Mouse (Mus musculus): ENCODE results near the gene Sh3bp1. TPM values are rescaled to one million over a fixed set of nuclear protein-coding genes. Genes with fewer than 3 reads are reported as not detected.

The Sh3bp1 gene
- polyA plus RNA-seq, 1 experiment from 2014 or later: 37.0 TPM

DNA sequence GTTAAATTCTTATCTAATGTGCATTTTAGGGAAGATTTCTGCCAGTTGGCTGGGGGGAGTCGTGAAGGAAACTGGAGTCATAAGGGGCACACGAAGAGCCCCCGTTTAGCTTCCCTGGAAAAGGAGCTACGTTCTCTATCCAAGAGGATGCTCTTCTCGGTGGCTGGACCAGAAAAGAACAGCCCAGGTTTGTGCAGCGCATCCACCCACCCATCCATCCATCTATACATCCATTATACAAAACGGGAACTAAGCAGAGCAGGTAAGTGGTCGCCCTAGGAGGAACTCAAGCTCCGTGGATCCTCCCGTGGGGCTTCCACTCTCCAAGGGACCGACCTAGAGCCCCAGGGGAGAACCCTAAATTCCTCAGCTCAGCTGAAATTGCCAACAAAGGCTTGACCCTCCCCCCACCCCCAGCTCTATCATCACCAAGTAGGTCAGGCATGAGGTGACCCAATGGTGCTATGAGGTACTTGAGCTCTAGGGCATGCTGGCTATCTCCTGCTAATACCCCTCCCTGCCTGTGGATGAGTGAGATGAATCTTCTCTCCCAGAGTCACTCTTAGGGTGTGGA is 48.7 kb downstream of the Sh3bp1 start:
- Histone ChIP-seq H3K36me3 (peaks cover 24% of the 10 kb centered on the region), H3K4me1 (replicated peaks) (peaks cover 20% of the 10 kb centered on the region), H3K27me3 (no peaks in the 10 kb centered on the region), H3K4me3 (replicated peaks) (peak overlapping the region; percentile 55), H3K27ac (peak overlapping the region; percentile 75), H3K9me3 (no peaks in the 10 kb centered on the region), H3K9ac (replicated peaks) (peak overlapping the region; percentile 71), H3K4me2 (peak overlapping the region; percentile 73)
- 0 out of 2 replicates have a peak, but pooled peaks have one; percentile 4 for ATAC-seq (ENCODE audit: insufficient number of reproducible peaks, insufficient read depth, low FRiP score, low TSS enrichment, low read depth)
- 5% methylated on average over 11 of the region's 11 CpGs for WGBS

DNA sequence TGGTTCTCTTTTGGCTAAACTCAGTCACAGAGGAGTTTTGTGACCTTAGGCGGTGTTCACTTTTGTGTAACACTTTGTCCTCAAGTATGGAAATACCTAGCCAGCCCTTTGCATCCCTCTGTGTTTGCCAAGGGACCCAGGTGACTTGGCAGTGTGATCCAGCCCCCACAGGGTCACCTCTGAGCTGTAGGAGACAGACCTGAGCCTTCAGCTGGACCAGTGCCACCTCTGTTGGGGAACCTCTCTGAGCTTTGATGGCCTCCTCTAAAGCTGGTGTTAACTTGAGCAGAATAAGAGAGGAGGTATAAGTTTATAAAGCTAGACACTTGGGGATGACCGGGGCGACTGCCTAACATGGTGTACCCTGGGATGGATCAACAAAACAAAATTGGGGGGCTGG is 49.3 kb downstream of the Sh3bp1 start:
- no peaks in the 10 kb centered on the region for H3K27me3 ChIP-seq
- no peak for ATAC-seq (ENCODE audit: insufficient number of reproducible peaks, insufficient read depth, low FRiP score, low TSS enrichment, low read depth)
- H3K4me1 ChIP-seq (replicated peaks): peaks cover 20% of the 10 kb centered on the region
- no peak overlapping the region for H3K9ac ChIP-seq (replicated peaks)
- peak overlapping the region; percentile 73 for H3K4me2 ChIP-seq
- H3K4me3 ChIP-seq (replicated peaks): peak overlapping the region; percentile 55
- peaks cover 31% of the 10 kb centered on the region for H3K36me3 ChIP-seq
- WGBS: 95% methylated on average over 3 of the region's 3 CpGs
- no peak overlapping the region for H3K27ac ChIP-seq
- no peaks in the 10 kb centered on the region for H3K9me3 ChIP-seq

DNA sequence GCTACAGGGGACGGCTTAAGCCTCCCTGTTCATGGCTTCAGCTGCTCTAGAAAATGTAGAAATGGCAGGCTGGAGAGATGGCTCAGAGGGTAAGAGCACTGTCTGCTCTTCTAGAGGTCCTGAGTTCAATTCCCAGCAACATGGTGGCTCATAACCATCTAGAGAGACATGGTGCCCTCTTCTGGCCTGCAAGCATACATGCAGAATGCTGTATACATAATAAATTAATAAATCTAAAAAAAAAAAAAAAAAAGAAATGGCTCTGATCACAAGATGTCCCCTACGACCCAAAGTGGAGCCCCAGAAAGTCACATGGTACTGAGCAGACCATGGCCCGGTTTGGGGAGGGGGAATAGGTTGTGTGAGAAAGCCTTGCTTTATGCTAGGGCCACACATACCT is 56.1 kb downstream of the Sh3bp1 start:
- Histone ChIP-seq H3K9ac (replicated peaks) (no peak overlapping the region), H3K4me2 (no peak overlapping the region), H3K36me3 (peaks cover 65% of the 10 kb centered on the region), H3K27ac (no peak overlapping the region), H3K9me3 (no peaks in the 10 kb centered on the region), H3K4me1 (replicated peaks) (peaks cover 13% of the 10 kb centered on the region), H3K27me3 (no peaks in the 10 kb centered on the region), H3K4me3 (replicated peaks) (no peak overlapping the region)
- no peak for ATAC-seq (ENCODE audit: insufficient number of reproducible peaks, insufficient read depth, low FRiP score, low TSS enrichment, low read depth)
- 76% methylated on average over 3 of the region's 3 CpGs for WGBS

DNA sequence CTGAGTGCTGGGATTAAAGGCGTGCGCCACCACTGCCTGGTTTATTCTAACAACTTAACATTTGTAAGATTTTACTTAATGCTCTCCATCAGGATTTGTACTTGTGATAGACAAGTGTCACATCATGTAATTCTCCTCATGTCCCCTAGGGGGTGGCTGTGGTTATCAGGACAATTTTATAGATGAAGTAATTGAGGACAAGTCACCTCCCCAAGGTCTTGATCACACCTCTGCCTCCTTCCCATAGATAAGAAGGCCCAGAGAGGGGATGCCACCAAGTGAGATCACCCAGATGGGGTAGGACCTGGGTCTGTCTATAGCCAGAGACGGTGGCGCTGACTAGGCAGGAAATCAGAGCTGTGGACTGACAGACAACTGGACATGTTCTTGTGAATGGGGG is 56.8 kb downstream of the Sh3bp1 start:
- Histone ChIP-seq H3K9ac (replicated peaks) (no peak overlapping the region), H3K9me3 (no peaks in the 10 kb centered on the region), H3K4me2 (no peak overlapping the region), H3K27me3 (no peaks in the 10 kb centered on the region), H3K36me3 (peaks cover 65% of the 10 kb centered on the region), H3K27ac (no peak overlapping the region), H3K4me3 (replicated peaks) (no peak overlapping the region), H3K4me1 (replicated peaks) (peaks cover 13% of the 10 kb centered on the region)
- ATAC-seq (ENCODE audit: insufficient number of reproducible peaks, insufficient read depth, low FRiP score, low TSS enrichment, low read depth): no peak
- WGBS: 68% methylated on average over 4 of the region's 4 CpGs

DNA sequence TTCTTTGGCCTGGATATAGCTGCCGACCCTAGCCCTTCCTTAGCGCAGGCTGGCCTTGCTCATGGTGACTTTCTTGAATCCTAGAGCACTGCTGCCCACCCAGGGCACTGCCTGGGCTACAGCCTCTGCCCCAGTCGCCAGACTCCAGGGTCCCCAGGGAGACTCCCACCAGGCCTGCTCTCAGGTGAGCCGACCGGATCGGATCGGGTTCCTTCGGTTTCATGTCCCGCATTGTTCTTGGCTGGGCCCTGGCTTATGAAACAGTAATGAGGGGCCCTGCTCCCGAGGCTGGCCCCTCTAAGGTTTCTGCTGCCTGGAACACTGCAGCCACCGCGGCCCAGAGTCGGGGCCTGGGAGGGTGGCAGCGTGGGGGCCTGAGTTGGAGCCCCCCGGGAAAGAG is 57.5 kb downstream of the Sh3bp1 start:
- 43% methylated on average over 15 of the region's 15 CpGs for WGBS
- H3K27ac ChIP-seq: peak overlapping the region; percentile 74
- H3K27me3 ChIP-seq: no peaks in the 10 kb centered on the region
- no peak for ATAC-seq (ENCODE audit: insufficient number of reproducible peaks, insufficient read depth, low FRiP score, low TSS enrichment, low read depth)
- no peak overlapping the region for H3K4me3 ChIP-seq (replicated peaks)
- no peaks in the 10 kb centered on the region for H3K9me3 ChIP-seq
- H3K4me1 ChIP-seq (replicated peaks): peaks cover 13% of the 10 kb centered on the region
- H3K9ac ChIP-seq (replicated peaks): 0 out of 2 replicates have a peak overlapping the region, but pooled peaks have one; percentile 14
- peak overlapping the region; percentile 6; the same call in 1 of the 2 replicates for H3K4me2 ChIP-seq
- peaks cover 66% of the 10 kb centered on the region for H3K36me3 ChIP-seq

DNA sequence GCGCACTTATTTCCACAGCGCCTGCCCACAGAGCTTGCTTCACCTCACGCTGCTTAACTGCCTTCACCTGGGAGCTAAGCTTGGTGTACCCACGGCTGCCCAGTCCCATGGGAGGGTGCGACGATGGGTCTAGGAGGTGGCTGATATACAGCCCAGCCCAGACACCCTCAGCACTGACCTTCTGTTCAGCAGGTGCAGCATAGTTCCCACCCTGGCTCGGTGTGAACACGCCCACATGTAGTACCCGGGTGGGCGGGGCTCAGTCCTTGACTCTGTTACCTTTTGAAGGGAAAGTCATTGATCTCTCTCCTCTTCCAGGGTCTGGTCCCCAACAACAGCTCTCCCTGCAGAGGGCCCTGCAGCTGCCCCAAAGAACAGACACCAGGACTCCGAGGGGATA is 60.0 kb downstream of the Sh3bp1 start:
- no peaks in the 10 kb centered on the region for H3K27me3 ChIP-seq
- no peak overlapping the region for H3K27ac ChIP-seq
- no peak for ATAC-seq (ENCODE audit: insufficient number of reproducible peaks, insufficient read depth, low FRiP score, low TSS enrichment, low read depth)
- WGBS: 83% methylated on average over 11 of the region's 11 CpGs
- H3K4me1 ChIP-seq (replicated peaks): peaks cover 18% of the 10 kb centered on the region
- H3K9ac ChIP-seq (replicated peaks): no peak overlapping the region
- no peak overlapping the region for H3K4me3 ChIP-seq (replicated peaks)
- H3K4me2 ChIP-seq: no peak overlapping the region
- no peaks in the 10 kb centered on the region for H3K9me3 ChIP-seq
- H3K36me3 ChIP-seq: peaks cover 45% of the 10 kb centered on the region

DNA sequence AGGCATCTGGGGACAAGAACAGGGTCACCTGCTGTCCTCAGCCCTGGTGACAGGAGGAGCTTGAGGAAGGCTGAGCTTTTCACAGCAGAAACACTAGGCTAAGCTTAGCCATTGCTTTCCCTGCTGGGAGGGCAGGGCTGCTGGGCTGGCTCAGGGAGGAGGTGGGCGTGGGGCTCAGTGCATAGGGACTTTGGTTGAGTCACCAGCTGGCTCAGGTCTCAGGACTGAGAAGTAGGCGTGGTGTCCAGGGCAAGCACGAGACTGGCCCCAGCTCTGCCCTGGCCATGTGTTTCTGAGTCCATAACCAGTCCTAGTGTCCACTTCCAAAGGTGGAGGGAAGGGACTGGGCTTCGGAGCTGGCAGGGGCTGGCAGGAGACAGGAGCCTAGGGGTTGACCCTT is 60.5 kb downstream of the Sh3bp1 start:
- no peaks in the 10 kb centered on the region for H3K27me3 ChIP-seq
- H3K4me3 ChIP-seq (replicated peaks): no peak overlapping the region
- H3K4me1 ChIP-seq (replicated peaks): peaks cover 18% of the 10 kb centered on the region
- H3K9me3 ChIP-seq: no peaks in the 10 kb centered on the region
- ATAC-seq (ENCODE audit: insufficient number of reproducible peaks, insufficient read depth, low FRiP score, low TSS enrichment, low read depth): no peak
- H3K4me2 ChIP-seq: no peak overlapping the region
- H3K27ac ChIP-seq: no peak overlapping the region
- H3K9ac ChIP-seq (replicated peaks): no peak overlapping the region
- 73% methylated on average over 4 of the region's 4 CpGs for WGBS
- peaks cover 46% of the 10 kb centered on the region for H3K36me3 ChIP-seq

Small RNA genes within 50 kb of the gene (microRNA-seq; reads per million reads assigned to microRNA genes)
- gene Mir6955: not detected

Other genes with a start within 250 kb of the Sh3bp1 start
- 0.03 and 0.27 TPM in 2 replicates for gene Elfn2, start 181.0 kb upstream of the Sh3bp1 start, polyA plus RNA-seq (2016; fragmentation: Nextera tagmentation; extraction: Ambion mirVana)
- gene Mfng, start 126.3 kb upstream of the Sh3bp1 start, polyA plus RNA-seq (2016; fragmentation: Nextera tagmentation; extraction: Ambion mirVana): 12.1 and 12.4 TPM in 2 replicates
- gene Card10, start 96.7 kb upstream of the Sh3bp1 start, polyA plus RNA-seq (2016; fragmentation: Nextera tagmentation; extraction: Ambion mirVana): 3.3 and 4.2 TPM in 2 replicates
- 14.3 and 15.8 TPM in 2 replicates for gene Cdc42ep1, start 57.1 kb upstream of the Sh3bp1 start, polyA plus RNA-seq (2016; fragmentation: Nextera tagmentation; extraction: Ambion mirVana)
- gene Lgals2, start 44.2 kb upstream of the Sh3bp1 start, polyA plus RNA-seq (2016; fragmentation: Nextera tagmentation; extraction: Ambion mirVana): not detected in 2 replicates
- gene Gga1, start 22.6 kb upstream of the Sh3bp1 start, polyA plus RNA-seq (2016; fragmentation: Nextera tagmentation; extraction: Ambion mirVana): 45.9 and 47.4 TPM in 2 replicates
- 0.16 and 0.41 TPM in 2 replicates for gene Gm49510, start 101 bp upstream of the Sh3bp1 start, polyA plus RNA-seq (2016; fragmentation: Nextera tagmentation; extraction: Ambion mirVana)
- 36.5 and 36.8 TPM in 2 replicates for gene Pdxp, start 14.2 kb downstream of the Sh3bp1 start, polyA plus RNA-seq (2016; fragmentation: Nextera tagmentation; extraction: Ambion mirVana)
- 922 and 966 TPM in 2 replicates for gene Lgals1, start 27.0 kb downstream of the Sh3bp1 start, polyA plus RNA-seq (2016; fragmentation: Nextera tagmentation; extraction: Ambion mirVana)
- 61.1 and 61.6 TPM in 2 replicates for gene Nol12, start 35.2 kb downstream of the Sh3bp1 start, polyA plus RNA-seq (2016; fragmentation: Nextera tagmentation; extraction: Ambion mirVana)
- gene Triobp, start 48.0 kb downstream of the Sh3bp1 start, polyA plus RNA-seq (2016; fragmentation: Nextera tagmentation; extraction: Ambion mirVana): 37.9 and 42.2 TPM in 2 replicates
- gene H1f0, start 128.7 kb downstream of the Sh3bp1 start, polyA plus RNA-seq (2016; fragmentation: Nextera tagmentation; extraction: Ambion mirVana): 677 and 728 TPM in 2 replicates
- gene Galr3, start 142.1 kb downstream of the Sh3bp1 start, polyA plus RNA-seq (2016; fragmentation: Nextera tagmentation; extraction: Ambion mirVana): 0.18 TPM in 1 of 2 replicates, not detected in the other
- gene Ankrd54, start 163.1 kb downstream of the Sh3bp1 start, polyA plus RNA-seq (2016; fragmentation: Nextera tagmentation; extraction: Ambion mirVana): 63.7 and 67.1 TPM in 2 replicates
- gene Eif3l, start 175.4 kb downstream of the Sh3bp1 start, polyA plus RNA-seq (2016; fragmentation: Nextera tagmentation; extraction: Ambion mirVana): 232 and 241 TPM in 2 replicates
- 12.2 and 13.0 TPM in 2 replicates for gene Micall1, start 209.1 kb downstream of the Sh3bp1 start, polyA plus RNA-seq (2016; fragmentation: Nextera tagmentation; extraction: Ambion mirVana)
- gene Polr2f, start 241.2 kb downstream of the Sh3bp1 start, polyA plus RNA-seq (2016; fragmentation: Nextera tagmentation; extraction: Ambion mirVana): 353 and 382 TPM in 2 replicates
- gene 1700088E04Rik, start 241.5 kb downstream of the Sh3bp1 start, polyA plus RNA-seq (2016; fragmentation: Nextera tagmentation; extraction: Ambion mirVana): 4.1 and 8.4 TPM in 2 replicates

Measured in limb, embryonic 12.5 days (tissue).